Comparison of ENCODE assay signal across 11 mouse cellular contexts in genomic region chr9:97019686-97020085, GRCm38 (mm10). TPM values are rescaled to one million over a fixed set of nuclear protein-coding genes. Genes with fewer than 3 reads are reported as not detected.
A peak's percentile ranks its signal among the peaks of the same experiment; 100 is the strongest.
DNase-seq lines count a peak whose midpoint lies in the region; ATAC-seq and TF ChIP-seq lines count a peak whose summit lies in the region.
"Had no signal": no experiment of that assay in that cellular context is flagged by ENCODE, and none has a peak within 500 bp of the region (broad histone marks: within the 10 kb centered on the region; RNA-seq: fewer than 3 reads in every experiment).

No protein-coding gene starts in this region.

- H3K36me3 ChIP-seq in kidney, embryonic 15.5 days, result no peaks in the 10 kb centered on the region
- no peaks in the 10 kb centered on the region for H3K36me3 ChIP-seq in kidney, embryonic 14.5 days (ENCODE audit: control insufficient read depth, insufficient read depth, low read length)
- no peaks in the 10 kb centered on the region for H3K36me3 ChIP-seq in forebrain, embryonic 13.5 days (ENCODE audit: poor library complexity, severe bottlenecking)
- no peaks in the 10 kb centered on the region for H3K36me3 ChIP-seq in hindbrain, embryonic 13.5 days
- H3K36me3 ChIP-seq in midbrain, postnatal 0 days (ENCODE audit: insufficient read depth, low read length), result no peaks in the 10 kb centered on the region
- H3K36me3 ChIP-seq in thymus, adult 2 months (ENCODE audit: control insufficient read depth, insufficient read depth, low read length), result no peaks in the 10 kb centered on the region
- H3K36me3 ChIP-seq: liver, embryonic 15.5 days had no signal

- no peak overlapping the region for H3K4me3 ChIP-seq in kidney, embryonic 15.5 days (replicated peaks)
- H3K4me3 ChIP-seq in kidney, embryonic 14.5 days (ENCODE audit: low read length), result no peak overlapping the region
- H3K4me3 ChIP-seq in forebrain, embryonic 13.5 days, result peak overlapping the region; percentile 79; the same call in 1 of the 2 replicates
- no peak overlapping the region for H3K4me3 ChIP-seq in hindbrain, embryonic 13.5 days
- peak overlapping the region; percentile 83; the same call in 1 of the 2 replicates for H3K4me3 ChIP-seq in midbrain, postnatal 0 days (ENCODE audit: low read depth, low read length)
- no peak overlapping the region for H3K4me3 ChIP-seq in thymus, adult 2 months (ENCODE audit: control insufficient read depth, insufficient read depth, low read length)

- H3K9ac ChIP-seq in kidney, embryonic 15.5 days, result no peak overlapping the region
- H3K9ac ChIP-seq in kidney, embryonic 14.5 days (ENCODE audit: low read depth, low read length), result no peak overlapping the region
- H3K9ac ChIP-seq in forebrain, embryonic 13.5 days, result peak overlapping the region; percentile 96; the same call in 1 of the 2 replicates
- H3K9ac ChIP-seq in hindbrain, embryonic 13.5 days, result 0 out of 2 replicates have a peak overlapping the region, but pooled peaks have one; percentile 97
- H3K9ac ChIP-seq in midbrain, postnatal 0 days (replicated peaks; ENCODE audit: low read length, poor library complexity, severe bottlenecking), result no peak overlapping the region
- H3K9ac ChIP-seq: liver, embryonic 15.5 days had no signal

- peak overlapping the region; percentile 91 for H3K4me2 ChIP-seq in kidney, embryonic 15.5 days
- no peak overlapping the region for H3K4me2 ChIP-seq in kidney, embryonic 14.5 days (replicated peaks; ENCODE audit: low read depth, low read length)
- peak overlapping the region; percentile 81 for H3K4me2 ChIP-seq in forebrain, embryonic 13.5 days
- peak overlapping the region; percentile 80 for H3K4me2 ChIP-seq in hindbrain, embryonic 13.5 days
- H3K4me2 ChIP-seq in midbrain, postnatal 0 days (ENCODE audit: low read depth, low read length, poor library complexity, severe bottlenecking), result peak overlapping the region; percentile 87

- no peaks in the 10 kb centered on the region for H3K9me3 ChIP-seq in kidney, embryonic 15.5 days (replicated peaks)
- no peaks in the 10 kb centered on the region for H3K9me3 ChIP-seq in kidney, embryonic 14.5 days (ENCODE audit: control insufficient read depth, low read length)
- H3K9me3 ChIP-seq in forebrain, embryonic 13.5 days (replicated peaks), result no peaks in the 10 kb centered on the region
- H3K9me3 ChIP-seq in hindbrain, embryonic 13.5 days, result no peaks in the 10 kb centered on the region
- H3K9me3 ChIP-seq in midbrain, postnatal 0 days (ENCODE audit: low read length), result no peaks in the 10 kb centered on the region
- H3K9me3 ChIP-seq: liver, embryonic 15.5 days had no signal

- ATAC-seq in kidney, embryonic 15.5 days (replicated peaks; ENCODE audit: low FRiP score), result no peak
- no peak for ATAC-seq in kidney, embryonic 14.5 days (ENCODE audit: low FRiP score, low TSS enrichment)
- ATAC-seq in forebrain, embryonic 13.5 days, result no peak
- no peak for ATAC-seq in hindbrain, embryonic 13.5 days (ENCODE audit: low FRiP score)
- no peak for ATAC-seq in midbrain, postnatal 0 days (ENCODE audit: low FRiP score)

- peaks cover 17% of the 10 kb centered on the region for H3K27me3 ChIP-seq in kidney, embryonic 15.5 days
- no peaks in the 10 kb centered on the region; the same call in 1 of the 2 replicates for H3K27me3 ChIP-seq in kidney, embryonic 14.5 days (ENCODE audit: control insufficient read depth, insufficient read depth, low read length)
- no peaks in the 10 kb centered on the region for H3K27me3 ChIP-seq in forebrain, embryonic 13.5 days
- no peaks in the 10 kb centered on the region for H3K27me3 ChIP-seq in hindbrain, embryonic 13.5 days
- H3K27me3 ChIP-seq in midbrain, postnatal 0 days (ENCODE audit: insufficient read depth, low read length), result no peaks in the 10 kb centered on the region
- peaks cover 10% of the 10 kb centered on the region for H3K27me3 ChIP-seq in thymus, adult 2 months (ENCODE audit: control insufficient read depth, insufficient read depth, low read length)

- no peak for TF ChIP-seq CTCF in midbrain, postnatal 0 days (IDR thresholded peaks at IDR 0.05)
- TF ChIP-seq CTCF in thymus, adult 2 months (IDR thresholded peaks at IDR 0.05; ENCODE audit: borderline replicate concordance, control insufficient read depth, extremely low read depth, insufficient read depth, low read length, poor library complexity), result no peak

- no peak for TF ChIP-seq POLR2A in thymus, adult 2 months (IDR thresholded peaks at IDR 0.05; ENCODE audit: control insufficient read depth, extremely low read depth, insufficient read depth, low read length, poor library complexity)

- 79% methylated on average over 2 of the region's 2 CpGs for whole genome bisulfite sequencing in kidney, embryonic 15.5 days
- 66% methylated on average over 2 of the region's 2 CpGs for WGBS in kidney, embryonic 14.5 days
- WGBS in forebrain, embryonic 13.5 days, result 48% methylated on average over 2 of the region's 2 CpGs
- WGBS in hindbrain, embryonic 13.5 days, result 51% methylated on average over 2 of the region's 2 CpGs
- 58% methylated on average over 2 of the region's 2 CpGs for WGBS in midbrain, postnatal 0 days
- WGBS in thymus, adult 2 months, result 80% methylated on average over 2 of the region's 2 CpGs

- peaks cover 48% of the 10 kb centered on the region for H3K4me1 ChIP-seq in kidney, embryonic 15.5 days
- peaks cover 26% of the 10 kb centered on the region for H3K4me1 ChIP-seq in kidney, embryonic 14.5 days (ENCODE audit: control insufficient read depth, insufficient read depth, low read length)
- peaks cover 37% of the 10 kb centered on the region for H3K4me1 ChIP-seq in forebrain, embryonic 13.5 days
- H3K4me1 ChIP-seq in hindbrain, embryonic 13.5 days (replicated peaks), result peaks cover 48% of the 10 kb centered on the region
- 0 out of 2 replicates have a peak, but pooled peaks cover 4% of the 10 kb centered on the region for H3K4me1 ChIP-seq in midbrain, postnatal 0 days (ENCODE audit: insufficient read depth, low read length)
- peaks cover 10% of the 10 kb centered on the region for H3K4me1 ChIP-seq in thymus, adult 2 months (replicated peaks; ENCODE audit: control insufficient read depth, insufficient read depth, low read length)

- no peak overlapping the region for H3K27ac ChIP-seq in kidney, embryonic 15.5 days
- H3K27ac ChIP-seq in kidney, embryonic 14.5 days (ENCODE audit: low read depth, low read length), result no peak overlapping the region
- peak overlapping the region; percentile 99 for H3K27ac ChIP-seq in forebrain, embryonic 13.5 days
- peak overlapping the region; percentile 99 for H3K27ac ChIP-seq in hindbrain, embryonic 13.5 days
- peak overlapping the region; percentile 91; the same call in 1 of the 2 replicates for H3K27ac ChIP-seq in midbrain, postnatal 0 days (ENCODE audit: low read depth, low read length)
- no peak overlapping the region for H3K27ac ChIP-seq in thymus, adult 2 months (ENCODE audit: control insufficient read depth, insufficient read depth, low read length)
- H3K27ac ChIP-seq: liver, embryonic 15.5 days had no signal

- no peak for DNase-seq in midbrain, postnatal 0 days (ENCODE audit: low spot score)
- no peak for DNase-seq in lung, postnatal 10 days
- no peak for DNase-seq in embryo, embryonic 10.5 days (ENCODE audit: low spot score)
- no peak for DNase-seq in thymus, adult 2 months
- DNase-seq: gastrocnemius, postnatal 10 days; spleen, adult 18-20 months had no signal

RNA-seq across cellular contexts. Expression of gene Spsb4, which starts 1.0 kb away (rescaled TPM):
- polyA plus RNA-seq in kidney, embryonic 15.5 days (2015; fragmentation: Nextera tagmentation; extraction: Ambion mirVana), result 56.8 and 58.0 TPM in 2 replicates
- 42.0 and 55.6 TPM in 2 replicates for polyA plus RNA-seq in kidney, embryonic 14.5 days (2014; fragmentation: Nextera tagmentation; extraction: Ambion mirVana)
- 47.0 and 55.1 TPM in 2 replicates for polyA plus RNA-seq in forebrain, embryonic 13.5 days (2015; fragmentation: Nextera tagmentation; extraction: Ambion mirVana)
- polyA plus RNA-seq in hindbrain, embryonic 13.5 days (2015; fragmentation: Nextera tagmentation; extraction: Ambion mirVana), result 50.3 and 52.3 TPM in 2 replicates
- 37.7 and 38.9 TPM in 2 replicates for total RNA-seq in midbrain, postnatal 0 days (2014; rRNA removed)
- 21.2 and 24.1 TPM in 2 replicates for polyA plus RNA-seq in midbrain, postnatal 0 days (2015; fragmentation: Nextera tagmentation; extraction: Ambion mirVana)
- polyA plus RNA-seq in thymus, adult 2 months (2012; rRNA removed), result 0.43 and 0.69 TPM in 2 replicates

Comparison
In these comparisons a context has a peak if more than half of its experiments do, and no peak if none do; other contexts are left out.
1. H3K27ac ChIP-seq: peak in forebrain, embryonic 13.5 days (single experiment), hindbrain, embryonic 13.5 days (single experiment) and midbrain, postnatal 0 days (single experiment); none in kidney, embryonic 15.5 days (single experiment), kidney, embryonic 14.5 days (single experiment) and thymus, adult 2 months (single experiment).
2. H3K4me3 ChIP-seq: peak in forebrain, embryonic 13.5 days (single experiment) and midbrain, postnatal 0 days (single experiment); none in kidney, embryonic 15.5 days (single experiment), kidney, embryonic 14.5 days (single experiment), hindbrain, embryonic 13.5 days (single experiment) and thymus, adult 2 months (single experiment).
3. H3K9ac ChIP-seq: peak in forebrain, embryonic 13.5 days (single experiment) and hindbrain, embryonic 13.5 days (single experiment); none in kidney, embryonic 15.5 days (single experiment), kidney, embryonic 14.5 days (single experiment) and midbrain, postnatal 0 days (single experiment).
4. RNA of gene Spsb4, which starts 1.0 kb away (polyA plus RNA-seq): 56.8 to 58.0 TPM in kidney, embryonic 15.5 days, 42.0 to 55.6 TPM in kidney, embryonic 14.5 days, 50.3 to 52.3 TPM in hindbrain, embryonic 13.5 days, 47.0 to 55.1 TPM in forebrain, embryonic 13.5 days and 21.2 to 24.1 TPM in midbrain, postnatal 0 days; 0.43 to 0.69 TPM in thymus, adult 2 months; every median in the first group is over 10 times any median in the second.